Mouse (Mus musculus): Measurements from ENCODE around the gene Gpatch2. TPM values are rescaled to one million over a fixed set of nuclear protein-coding genes. Genes with fewer than 3 reads are reported as not detected.

The Gpatch2 gene
- total RNA-seq, 2 experiments from 2014 or later = 19.6 to 24.3 TPM

DNA sequence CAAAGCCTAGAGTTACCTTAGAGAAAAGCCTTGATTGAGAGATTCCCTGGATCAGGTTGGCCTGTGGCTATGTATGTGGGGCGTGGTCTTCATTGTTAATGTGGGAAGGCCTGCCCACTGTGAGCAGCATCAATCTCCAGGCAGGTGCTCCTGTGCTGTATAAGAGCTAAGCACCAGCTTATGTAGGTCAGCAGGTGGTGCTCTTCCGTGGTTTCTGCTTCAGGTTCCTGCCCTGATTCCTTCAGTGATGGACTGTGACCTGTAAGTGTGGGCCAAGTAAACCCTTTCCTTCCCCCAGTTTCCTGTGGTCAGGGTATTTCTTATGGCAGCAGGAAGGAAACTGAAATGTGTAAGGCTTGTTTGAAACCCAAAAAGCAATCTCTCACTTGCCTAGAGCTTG, 151.5 kb downstream of the Gpatch2 start:
- Histone ChIP-seq H3K27ac (no peak overlapping the region), H3K4me3 (no peak overlapping the region)
- peak; percentile 22 for TF ChIP-seq CTCF (conservative IDR thresholded peaks at IDR 0.05)
- no peak for DNase-seq (ENCODE audit: low spot score in 2 of 2)

DNA sequence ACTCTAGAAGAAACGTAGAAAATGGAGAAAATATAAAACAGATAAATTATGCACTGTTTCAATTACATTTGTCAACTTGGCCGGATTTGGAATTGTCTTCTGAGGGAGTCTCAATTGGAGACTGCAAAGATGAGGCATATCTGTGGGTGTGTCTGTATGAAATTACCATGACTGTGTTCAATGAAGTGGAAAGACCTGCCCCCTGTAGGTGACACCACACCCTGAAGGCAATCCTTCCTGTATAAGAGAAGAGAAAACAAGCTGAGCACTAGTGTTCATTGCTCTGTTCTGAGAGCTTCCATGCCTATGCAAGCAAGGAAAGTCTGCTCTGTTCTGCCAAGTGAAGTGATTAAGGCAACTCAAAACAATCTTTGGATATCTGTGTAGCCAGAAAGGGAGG, 153.7 kb downstream of the Gpatch2 start:
- no peak for DNase-seq (ENCODE audit: low spot score in 2 of 2)
- Histone ChIP-seq H3K4me3 (no peak overlapping the region), H3K27ac (no peak overlapping the region)
- TF ChIP-seq CTCF (conservative IDR thresholded peaks at IDR 0.05) = no peak

DNA sequence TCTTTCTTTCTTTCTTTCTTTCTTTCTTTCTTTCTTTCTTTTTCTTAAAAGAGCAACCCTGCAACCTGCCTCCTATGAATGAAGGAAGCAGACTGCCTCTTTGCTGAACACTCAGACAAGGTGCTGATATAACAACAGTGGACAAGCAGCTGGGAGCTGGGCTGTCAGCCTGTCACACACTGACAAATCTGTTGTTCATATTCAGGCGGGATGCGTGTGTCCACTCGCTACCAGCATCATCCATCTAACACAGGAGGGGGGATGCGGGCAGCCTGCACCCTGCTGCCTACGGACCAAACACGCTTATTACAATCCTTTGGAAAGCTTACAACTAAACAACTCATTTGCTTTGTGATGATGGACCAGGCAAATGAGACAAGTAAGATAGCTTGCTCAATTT, 158.2 kb downstream of the Gpatch2 start:
- no peak overlapping the region for H3K4me3 ChIP-seq
- no peak for DNase-seq (ENCODE audit: low spot score in 2 of 2)
- TF ChIP-seq CTCF (conservative IDR thresholded peaks at IDR 0.05) = no peak
- H3K27ac ChIP-seq = no peak overlapping the region

DNA sequence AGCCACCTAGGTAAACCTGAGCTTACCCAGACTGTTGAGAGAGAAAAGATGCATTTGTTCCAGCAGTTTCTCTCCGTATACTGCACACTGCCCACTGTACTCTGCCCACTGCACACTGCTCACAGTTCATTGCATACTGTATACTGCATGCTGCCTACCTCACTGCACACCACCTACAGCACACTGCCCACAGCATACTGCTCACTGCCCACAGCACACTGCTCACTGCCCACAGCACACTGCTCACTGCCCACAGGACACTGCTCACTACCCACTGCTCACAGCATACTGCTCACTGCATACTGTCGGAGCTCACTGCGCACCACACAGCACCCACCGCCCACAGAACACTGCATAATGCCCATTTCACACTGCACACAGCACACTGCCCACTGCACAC, 159.1 kb downstream of the Gpatch2 start:
- Histone ChIP-seq H3K4me3 (no peak overlapping the region), H3K27ac (no peak overlapping the region)
- no peak for TF ChIP-seq CTCF (conservative IDR thresholded peaks at IDR 0.05)
- no peak for DNase-seq (ENCODE audit: low spot score in 2 of 2)

DNA sequence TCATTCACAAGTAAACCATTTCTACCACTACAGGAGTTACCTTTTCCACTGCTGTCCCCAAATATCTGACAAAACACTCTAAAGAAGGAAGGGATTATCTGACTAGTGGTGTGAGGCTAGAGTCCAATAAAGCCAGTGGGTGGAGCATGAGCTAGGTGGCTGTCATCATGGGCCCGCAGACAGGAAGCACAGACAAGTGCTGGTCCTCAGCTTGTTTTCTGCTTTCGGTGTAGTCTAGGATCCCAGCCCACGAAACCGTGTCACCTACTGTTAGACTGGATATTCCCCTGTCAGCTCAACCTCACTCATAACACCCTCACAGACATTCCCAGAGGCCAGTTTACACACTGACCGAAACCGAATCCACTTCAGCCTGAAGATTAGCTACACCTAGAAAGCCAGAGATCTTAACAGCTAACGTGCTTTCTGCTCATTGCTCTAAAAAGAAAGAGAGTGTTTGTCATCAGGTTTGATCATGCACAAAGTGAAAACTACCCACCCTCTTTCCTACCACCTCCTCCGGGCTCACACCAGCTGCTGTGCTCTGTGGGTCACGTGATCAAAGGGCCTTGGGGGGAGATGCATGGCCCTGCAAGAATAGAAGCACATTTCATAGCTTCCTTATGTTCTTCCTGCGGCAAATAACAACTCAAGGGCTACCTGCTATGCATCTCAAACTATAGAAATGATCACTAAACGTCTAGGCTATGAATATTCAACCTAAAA, 161.8 kb downstream of the Gpatch2 start:
- TF ChIP-seq CTCF (conservative IDR thresholded peaks at IDR 0.05) = no peak
- no peak for DNase-seq (ENCODE audit: low spot score in 2 of 2)
- Histone ChIP-seq H3K27ac (no peak overlapping the region), H3K4me3 (no peak overlapping the region)

DNA sequence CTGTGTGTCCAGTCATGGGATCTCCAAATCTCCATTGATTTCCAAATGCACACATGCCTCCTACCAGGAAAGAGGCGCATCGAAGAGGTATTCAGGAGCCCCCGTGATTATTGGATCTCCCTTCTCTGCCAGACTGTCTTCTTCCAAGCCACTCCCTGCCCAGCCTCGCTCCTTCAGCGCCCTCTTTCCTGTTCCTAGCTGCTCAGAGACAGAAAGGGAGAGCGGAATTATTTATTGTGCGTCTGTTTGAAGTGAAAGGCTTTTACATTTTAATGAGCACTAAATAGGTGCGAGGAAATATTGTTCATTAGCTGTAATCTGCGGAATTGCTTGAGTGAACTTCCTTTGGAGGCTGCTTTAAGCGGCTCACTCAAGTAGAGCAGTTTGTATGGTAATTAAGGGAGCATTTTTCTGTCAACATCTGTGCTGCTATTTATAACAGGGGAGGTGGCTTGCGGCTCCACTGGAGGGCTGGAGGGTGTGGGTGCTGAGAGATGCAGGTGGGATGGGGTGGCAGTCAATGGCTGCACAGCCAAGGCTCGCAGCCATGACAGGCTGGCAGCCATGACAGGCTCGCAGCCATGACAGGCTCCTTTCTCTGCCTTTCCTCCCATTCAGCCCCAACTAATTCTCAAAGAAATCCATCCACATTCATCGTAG, 162.7 kb downstream of the Gpatch2 start:
- H3K4me3 ChIP-seq = no peak overlapping the region
- peak in 1 of 2 experiments; percentile 4 for DNase-seq (ENCODE audit: low spot score in 2 of 2)

DNA sequence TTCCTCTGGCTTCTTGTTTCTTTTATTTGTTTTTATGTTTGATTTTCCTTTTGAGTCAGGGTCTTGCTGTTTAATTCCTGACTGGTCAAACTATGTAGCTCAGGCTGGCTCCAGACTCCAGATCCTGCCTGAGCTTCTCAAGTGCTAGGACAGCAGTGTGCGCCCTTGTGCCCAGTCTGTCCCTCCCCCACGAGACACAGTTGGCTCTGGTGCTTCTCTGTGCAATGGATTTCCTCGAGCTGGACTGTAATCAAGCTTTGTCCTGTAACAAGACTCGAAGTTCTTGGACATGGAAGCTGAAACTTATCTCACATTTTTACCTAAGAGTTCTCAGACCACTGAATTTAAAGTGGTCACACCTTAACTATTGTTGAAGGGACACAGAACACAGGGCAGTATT, 174.2 kb downstream of the Gpatch2 start:
- Histone ChIP-seq H3K27ac (no peak overlapping the region), H3K4me3 (no peak overlapping the region)
- DNase-seq (ENCODE audit: low spot score in 2 of 2) = no peak
- no peak for TF ChIP-seq CTCF (conservative IDR thresholded peaks at IDR 0.05)

More for the DNA sequence above, 162.7 kb downstream of the Gpatch2 start:
- no peak overlapping the region for H3K27ac ChIP-seq
- TF ChIP-seq CTCF (conservative IDR thresholded peaks at IDR 0.05) = no peak

DNA sequence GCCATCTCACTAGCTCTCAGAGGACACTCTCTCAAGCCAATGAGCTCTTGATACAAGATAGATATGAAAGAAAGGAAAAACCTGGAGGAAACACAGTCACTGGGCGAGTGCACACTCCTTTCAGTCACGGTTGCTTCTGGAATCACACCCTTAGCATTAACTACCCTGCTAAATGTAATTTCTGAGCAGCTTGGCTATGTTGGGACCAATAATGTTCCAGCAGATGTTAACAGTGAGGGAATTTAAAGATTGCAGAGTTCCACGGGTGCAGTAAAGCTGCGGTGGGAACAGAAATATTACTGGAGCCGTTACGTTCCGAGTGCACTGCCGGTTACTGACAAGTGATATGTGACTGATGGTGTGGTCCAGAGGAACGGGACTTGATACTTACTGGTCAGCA, 185.5 kb downstream of the Gpatch2 start:
- TF ChIP-seq CTCF (conservative IDR thresholded peaks at IDR 0.05) = no peak
- Histone ChIP-seq H3K4me3 (no peak overlapping the region), H3K27ac (no peak overlapping the region)
- DNase-seq (ENCODE audit: low spot score in 2 of 2) = no peak

Other genes starting within 250 kb of the Gpatch2 start
- under 1 TPM in 1 of 2 experiments, not detected in 1; 0.10 TPM for gene D1Pas1, start 248.1 kb upstream of the Gpatch2 start, total RNA-seq (2021)
- gene Spata17, start within 50 bp of the Gpatch2 start, total RNA-seq (2021) = under 1 TPM; 0.74 to 0.79 TPM